Mouse (Mus musculus) spleen, postnatal 0 days (tissue): ENCODE results near the gene Cyp2c70. TPM values are rescaled to one million over a fixed set of nuclear protein-coding genes. Genes with fewer than 3 reads are reported as not detected.

Source experiments
- polyA plus RNA-seq: library from polyadenylated mRNA; unstranded; fragments of >200 nt; fragmentation: Nextera tagmentation; extraction: Ambion mirVana; gene quantifications from 2 replicates; pipeline ENCODE4 v1.2.1, GENCODE M21; 2015

Cyp2c70 gene
- not detected in 2 replicates for polyA plus RNA-seq

GRCm38 (mm10) chr19:40187160-40187559 lies at the start of gene Cyp2c70:
Gene Cyp2c70 (minus strand): TSS chr19:40187333.

Other genes starting within 250 kb of the Cyp2c70 start
- gene Cyp2c37, start 194.9 kb downstream of the Cyp2c70 start, polyA plus RNA-seq, result 0.12 TPM in 1 of 2 replicates, not detected in the other
- not detected in 2 replicates for gene Cyp2c54, start 113.5 kb downstream of the Cyp2c70 start, polyA plus RNA-seq
- gene Cyp2c50, start 97.6 kb downstream of the Cyp2c70 start, polyA plus RNA-seq, result not detected in 2 replicates
- 114 and 116 TPM in 2 replicates for gene Pdlim1, start 84.5 kb upstream of the Cyp2c70 start, polyA plus RNA-seq